Mouse (Mus musculus): Measurements from ENCODE around the gene Gm3448. TPM values are rescaled to one million over a fixed set of nuclear protein-coding genes. Genes with fewer than 3 reads are reported as not detected.
"Not testable (repeated sequence)": the region's sequence is repeated elsewhere in the genome, so short reads cannot be mapped to it uniquely, and the experiment has no call there.

Gene Gm3448
- total and polyA plus RNA-seq, 3 experiments, result 2.0 to 4.2 (median 3.8) TPM

- dilution Hi-C loops (cut with MboI; ENCODE audit: extremely low pct_ligation_motif_present, extremely low pct_unique_long_range_greater_than_20kb, low sequenced_read_pairs); H3K9me3 ChIP-seq (replicated peaks; ENCODE audit: low read length); H3K4me2 ChIP-seq (ENCODE audit: insufficient read depth, low read depth, poor library complexity, severe bottlenecking); H3K4me3 ChIP-seq (replicated peaks in 1 of 3; ENCODE audit: low read depth in 2 of 3, low read length in 2 of 3, poor library complexity in 1 of 3); H3K9ac ChIP-seq (ENCODE audit: insufficient read depth, low read depth); H3K27ac ChIP-seq (ENCODE audit: insufficient read depth, low read depth); H3K36me3 ChIP-seq (replicated peaks in 1 of 2; ENCODE audit: control insufficient read depth in 1 of 2, insufficient read depth in 1 of 2, low read length in 1 of 2); H3K27me3 ChIP-seq (replicated peaks); in situ Hi-C loops (cut with MboI; ENCODE audit: low pct_ligation_motif_present, low pct_unique_long_range_greater_than_20kb, low sequenced_read_pairs); DNase-seq (ENCODE audit: extremely low read depth); H3K79me2 ChIP-seq (replicated peaks; ENCODE audit: control insufficient read depth, extremely low read depth, insufficient read depth, poor library complexity, severe bottlenecking); H3K4me1 ChIP-seq (ENCODE audit: control insufficient read depth in 1 of 2, insufficient read depth in 2 of 2): not testable (repeated sequence)
Observed at GRCm38 (mm10) chr17:15040455-15040854, 882 bp downstream of the Gm3448 start.

GRCm38 (mm10) chr17:15031414-15031813 is 9.9 kb downstream of the Gm3448 start:
- H3K27me3 ChIP-seq (replicated peaks); H3K4me3 ChIP-seq (replicated peaks in 1 of 3; ENCODE audit: low read depth in 2 of 3, low read length in 2 of 3, poor library complexity in 1 of 3); H3K27ac ChIP-seq (ENCODE audit: insufficient read depth, low read depth); H3K4me2 ChIP-seq (ENCODE audit: insufficient read depth, low read depth, poor library complexity, severe bottlenecking); DNase-seq (ENCODE audit: extremely low read depth); H3K9me3 ChIP-seq (replicated peaks; ENCODE audit: low read length); H3K9ac ChIP-seq (ENCODE audit: insufficient read depth, low read depth); dilution Hi-C loops (cut with MboI; ENCODE audit: extremely low pct_ligation_motif_present, extremely low pct_unique_long_range_greater_than_20kb, low sequenced_read_pairs); H3K36me3 ChIP-seq (replicated peaks in 1 of 2; ENCODE audit: control insufficient read depth in 1 of 2, insufficient read depth in 1 of 2, low read length in 1 of 2); H3K79me2 ChIP-seq (replicated peaks; ENCODE audit: control insufficient read depth, extremely low read depth, insufficient read depth, poor library complexity, severe bottlenecking); H3K4me1 ChIP-seq (ENCODE audit: control insufficient read depth in 1 of 2, insufficient read depth in 2 of 2); in situ Hi-C loops (cut with MboI; ENCODE audit: low pct_ligation_motif_present, low pct_unique_long_range_greater_than_20kb, low sequenced_read_pairs): not testable (repeated sequence)

GRCm38 (mm10) chr17:15025513-15025912 is 15.8 kb downstream of the Gm3448 start:
- DNase-seq (ENCODE audit: extremely low read depth); H3K9me3 ChIP-seq (replicated peaks; ENCODE audit: low read length); dilution Hi-C loops (cut with MboI; ENCODE audit: extremely low pct_ligation_motif_present, extremely low pct_unique_long_range_greater_than_20kb, low sequenced_read_pairs); H3K9ac ChIP-seq (ENCODE audit: insufficient read depth, low read depth); H3K4me2 ChIP-seq (ENCODE audit: insufficient read depth, low read depth, poor library complexity, severe bottlenecking); H3K27ac ChIP-seq (ENCODE audit: insufficient read depth, low read depth); H3K4me3 ChIP-seq (replicated peaks in 1 of 3; ENCODE audit: low read depth in 2 of 3, low read length in 2 of 3, poor library complexity in 1 of 3); in situ Hi-C loops (cut with MboI; ENCODE audit: low pct_ligation_motif_present, low pct_unique_long_range_greater_than_20kb, low sequenced_read_pairs); H3K27me3 ChIP-seq (replicated peaks); H3K36me3 ChIP-seq (replicated peaks in 1 of 2; ENCODE audit: control insufficient read depth in 1 of 2, insufficient read depth in 1 of 2, low read length in 1 of 2); H3K79me2 ChIP-seq (replicated peaks; ENCODE audit: control insufficient read depth, extremely low read depth, insufficient read depth, poor library complexity, severe bottlenecking); H3K4me1 ChIP-seq (ENCODE audit: control insufficient read depth in 1 of 2, insufficient read depth in 2 of 2): not testable (repeated sequence)

GRCm38 (mm10) chr17:15024502-15025193 is 16.7 kb downstream of the Gm3448 start:
- H3K27ac ChIP-seq (ENCODE audit: insufficient read depth, low read depth); dilution Hi-C loops (cut with MboI; ENCODE audit: extremely low pct_ligation_motif_present, extremely low pct_unique_long_range_greater_than_20kb, low sequenced_read_pairs); H3K27me3 ChIP-seq (replicated peaks); H3K4me1 ChIP-seq (ENCODE audit: control insufficient read depth in 1 of 2, insufficient read depth in 2 of 2); in situ Hi-C loops (cut with MboI; ENCODE audit: low pct_ligation_motif_present, low pct_unique_long_range_greater_than_20kb, low sequenced_read_pairs); DNase-seq (ENCODE audit: extremely low read depth); H3K4me2 ChIP-seq (ENCODE audit: insufficient read depth, low read depth, poor library complexity, severe bottlenecking); H3K36me3 ChIP-seq (replicated peaks in 1 of 2; ENCODE audit: control insufficient read depth in 1 of 2, insufficient read depth in 1 of 2, low read length in 1 of 2); H3K9me3 ChIP-seq (replicated peaks; ENCODE audit: low read length); H3K9ac ChIP-seq (ENCODE audit: insufficient read depth, low read depth); H3K79me2 ChIP-seq (replicated peaks; ENCODE audit: control insufficient read depth, extremely low read depth, insufficient read depth, poor library complexity, severe bottlenecking); H3K4me3 ChIP-seq (replicated peaks in 1 of 3; ENCODE audit: low read depth in 2 of 3, low read length in 2 of 3, poor library complexity in 1 of 3): not testable (repeated sequence)

GRCm38 (mm10) chr17:15023878-15024492 is 17.4 kb downstream of the Gm3448 start:
- dilution Hi-C loops (cut with MboI; ENCODE audit: extremely low pct_ligation_motif_present, extremely low pct_unique_long_range_greater_than_20kb, low sequenced_read_pairs); H3K9ac ChIP-seq (ENCODE audit: insufficient read depth, low read depth); H3K9me3 ChIP-seq (replicated peaks; ENCODE audit: low read length); in situ Hi-C loops (cut with MboI; ENCODE audit: low pct_ligation_motif_present, low pct_unique_long_range_greater_than_20kb, low sequenced_read_pairs); H3K4me1 ChIP-seq (ENCODE audit: control insufficient read depth in 1 of 2, insufficient read depth in 2 of 2); H3K79me2 ChIP-seq (replicated peaks; ENCODE audit: control insufficient read depth, extremely low read depth, insufficient read depth, poor library complexity, severe bottlenecking); DNase-seq (ENCODE audit: extremely low read depth); H3K36me3 ChIP-seq (replicated peaks in 1 of 2; ENCODE audit: control insufficient read depth in 1 of 2, insufficient read depth in 1 of 2, low read length in 1 of 2); H3K4me2 ChIP-seq (ENCODE audit: insufficient read depth, low read depth, poor library complexity, severe bottlenecking); H3K27me3 ChIP-seq (replicated peaks); H3K4me3 ChIP-seq (replicated peaks in 1 of 3; ENCODE audit: low read depth in 2 of 3, low read length in 2 of 3, poor library complexity in 1 of 3); H3K27ac ChIP-seq (ENCODE audit: insufficient read depth, low read depth): not testable (repeated sequence)

- H3K79me2 ChIP-seq (replicated peaks; ENCODE audit: control insufficient read depth, extremely low read depth, insufficient read depth, poor library complexity, severe bottlenecking); in situ Hi-C loops (cut with MboI; ENCODE audit: low pct_ligation_motif_present, low pct_unique_long_range_greater_than_20kb, low sequenced_read_pairs); H3K36me3 ChIP-seq (replicated peaks in 1 of 2; ENCODE audit: control insufficient read depth in 1 of 2, insufficient read depth in 1 of 2, low read length in 1 of 2); dilution Hi-C loops (cut with MboI; ENCODE audit: extremely low pct_ligation_motif_present, extremely low pct_unique_long_range_greater_than_20kb, low sequenced_read_pairs); H3K4me1 ChIP-seq (ENCODE audit: control insufficient read depth in 1 of 2, insufficient read depth in 2 of 2); H3K9me3 ChIP-seq (replicated peaks; ENCODE audit: low read length); H3K27me3 ChIP-seq (replicated peaks): not testable (repeated sequence)
- Histone ChIP-seq H3K9ac (ENCODE audit: insufficient read depth, low read depth) (peak overlapping the region; percentile 89), H3K4me3 (replicated peaks in 1 of 3; ENCODE audit: low read depth in 2 of 3, low read length in 2 of 3, poor library complexity in 1 of 3) (peak overlapping the region in 1 of 3 experiments; percentile 18), H3K4me2 (ENCODE audit: insufficient read depth, low read depth, poor library complexity, severe bottlenecking) (peak overlapping the region; percentile 47), H3K27ac (ENCODE audit: insufficient read depth, low read depth) (peak overlapping the region; percentile 92)
- DNase-seq (ENCODE audit: extremely low read depth), result peak; percentile 12
Observed at GRCm38 (mm10) chr17:15021503-15022220, 19.7 kb downstream of the Gm3448 start.
